Mouse (Mus musculus): Measurements from ENCODE around the gene Mgat3.

Gene Mgat3

DNA sequence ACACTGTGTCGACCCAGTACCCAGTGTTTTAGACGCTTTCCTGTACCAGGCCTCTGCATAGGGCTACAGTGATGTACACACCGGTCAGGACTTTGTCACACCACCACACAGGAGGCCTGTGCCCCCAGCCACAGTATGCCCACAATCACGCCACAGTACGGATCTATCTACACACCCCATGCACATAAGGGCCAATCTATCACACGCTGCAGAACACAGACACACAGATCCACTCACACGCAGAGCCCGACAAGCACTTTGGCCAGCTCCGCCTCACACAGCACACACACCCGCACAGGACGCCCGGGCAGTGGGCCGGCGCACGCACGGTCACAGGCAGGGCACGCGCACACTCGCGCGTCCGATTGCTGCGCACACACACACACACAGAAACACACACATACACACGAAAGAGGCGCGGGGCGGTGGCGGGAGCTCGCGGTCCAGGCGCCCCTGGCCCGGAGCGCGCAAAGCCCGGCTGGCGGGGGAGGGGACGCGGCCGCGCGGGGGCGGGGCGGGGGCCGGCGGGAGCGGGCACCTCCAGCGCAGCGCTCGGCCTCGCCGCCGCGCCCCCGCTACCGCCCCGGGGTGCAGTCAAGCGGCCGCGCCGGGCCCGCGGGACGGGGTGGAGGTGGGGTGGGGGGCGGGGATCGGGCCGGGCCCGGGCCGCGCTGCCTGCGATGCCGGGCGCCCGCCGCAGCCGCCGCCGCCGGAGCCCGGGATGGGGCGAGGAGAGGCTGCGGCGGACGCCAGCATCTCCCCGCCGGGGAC lies at the start of gene Mgat3:
Gene Mgat3, plus strand, starts transcription at position 721 of the 771 bp plus-strand sequence.
- no peak for DNase-seq (ENCODE audit: extremely low read depth, low read depth, low spot score)

DNA sequence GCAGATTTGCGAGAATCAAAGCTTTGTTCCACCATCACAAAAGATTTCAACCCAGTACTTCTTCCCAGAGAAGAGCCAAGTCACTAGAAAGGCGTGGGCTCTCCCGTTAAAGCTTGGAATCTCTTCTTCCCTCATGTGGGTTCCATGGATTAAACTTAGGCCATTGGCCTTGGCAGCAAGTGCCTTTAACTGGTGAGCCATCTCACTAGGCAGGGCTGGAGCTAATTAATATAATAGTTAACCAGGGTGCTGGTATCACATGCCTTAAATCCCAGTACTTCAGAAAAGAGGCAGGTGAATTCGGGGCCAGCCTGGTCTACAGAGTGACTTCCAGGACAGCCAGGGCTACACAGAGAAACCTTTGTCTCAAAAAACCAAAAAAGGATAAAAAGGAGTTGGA lies 48.9 kb upstream of the Mgat3 start:
- DNase-seq (ENCODE audit: extremely low read depth, low read depth, low spot score), result no peak

DNA sequence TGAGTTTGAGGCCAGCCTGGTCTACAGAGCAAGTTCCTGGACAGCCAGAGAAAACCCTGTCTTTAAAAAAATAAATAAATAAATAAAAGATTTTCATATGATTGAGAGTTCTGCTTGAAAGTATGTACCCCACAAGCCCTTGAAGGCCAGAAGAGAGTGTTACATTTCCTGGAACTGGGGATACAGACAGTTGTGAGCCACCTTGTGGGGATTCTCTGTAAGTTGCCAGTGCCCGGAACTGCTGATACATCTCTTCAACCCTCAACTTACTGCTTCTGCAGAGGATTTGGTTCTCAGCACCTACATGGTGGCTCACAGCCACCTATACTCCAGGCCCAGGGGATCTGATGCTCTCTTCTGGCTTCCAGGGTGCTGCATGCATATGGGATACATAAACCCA lies 46.3 kb upstream of the Mgat3 start:
- DNase-seq (ENCODE audit: extremely low read depth, low read depth, low spot score), result no peak

DNA sequence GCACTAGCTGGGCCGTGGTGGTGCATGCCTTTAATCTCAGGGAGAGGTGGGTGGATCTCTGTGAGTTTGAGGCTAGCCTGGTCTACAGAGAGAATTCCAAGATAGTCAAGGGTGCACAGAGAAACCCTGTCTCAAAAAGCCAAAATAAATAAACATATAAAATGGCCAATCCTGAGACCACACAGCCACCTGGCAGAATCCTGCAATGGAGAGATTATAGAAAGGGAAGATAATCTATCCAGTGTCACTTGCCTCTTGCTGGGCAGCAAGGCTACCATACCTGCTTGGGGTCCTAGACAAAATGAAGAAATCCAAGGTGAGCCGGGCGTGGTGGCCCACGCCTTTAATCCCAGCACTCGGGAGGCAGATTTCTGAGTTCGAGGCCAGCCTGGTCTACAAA lies 43.5 kb upstream of the Mgat3 start:
- DNase-seq (ENCODE audit: extremely low read depth, low read depth, low spot score), result no peak

DNA sequence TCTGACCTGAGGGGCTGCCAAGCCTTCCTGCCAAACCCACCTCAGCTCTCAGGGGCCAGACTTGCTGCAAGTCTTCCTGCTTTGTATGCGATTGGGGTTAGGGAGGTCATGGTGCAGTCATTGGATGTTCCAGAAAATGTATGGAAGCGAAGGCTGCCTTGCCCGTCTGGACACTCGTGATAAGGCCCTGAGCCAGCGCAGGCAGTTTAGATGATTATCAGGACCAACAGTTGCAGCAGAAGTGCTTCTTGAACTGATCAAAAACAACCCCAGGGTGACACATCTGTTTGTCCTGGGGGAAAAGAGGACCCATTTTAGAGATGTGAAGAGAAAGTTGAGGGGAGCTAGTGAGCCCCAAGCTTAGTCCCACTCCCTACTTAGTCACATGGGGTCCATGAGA lies 42.8 kb upstream of the Mgat3 start:
- no peak for DNase-seq (ENCODE audit: extremely low read depth, low read depth, low spot score)

DNA sequence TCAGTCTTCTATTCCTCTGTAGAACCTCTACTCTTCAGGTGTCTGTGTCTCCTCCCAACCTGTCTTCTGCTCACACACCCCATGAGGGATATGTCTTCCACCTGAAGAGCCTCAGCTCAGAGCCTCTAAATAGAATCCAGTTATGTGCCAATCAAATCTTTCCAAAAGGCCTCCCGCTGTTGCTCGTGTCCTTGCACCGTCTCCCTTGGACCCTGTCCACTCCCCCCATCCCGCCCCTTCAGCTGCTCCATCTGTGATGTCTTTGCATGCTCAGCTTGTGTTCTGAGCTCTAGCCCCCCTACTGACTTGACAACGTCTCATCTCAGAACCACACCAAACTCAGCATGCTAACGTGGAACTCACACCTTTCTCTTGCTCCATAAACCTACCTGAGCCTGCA lies 42.1 kb upstream of the Mgat3 start:
- no peak for DNase-seq (ENCODE audit: extremely low read depth, low read depth, low spot score)

DNA sequence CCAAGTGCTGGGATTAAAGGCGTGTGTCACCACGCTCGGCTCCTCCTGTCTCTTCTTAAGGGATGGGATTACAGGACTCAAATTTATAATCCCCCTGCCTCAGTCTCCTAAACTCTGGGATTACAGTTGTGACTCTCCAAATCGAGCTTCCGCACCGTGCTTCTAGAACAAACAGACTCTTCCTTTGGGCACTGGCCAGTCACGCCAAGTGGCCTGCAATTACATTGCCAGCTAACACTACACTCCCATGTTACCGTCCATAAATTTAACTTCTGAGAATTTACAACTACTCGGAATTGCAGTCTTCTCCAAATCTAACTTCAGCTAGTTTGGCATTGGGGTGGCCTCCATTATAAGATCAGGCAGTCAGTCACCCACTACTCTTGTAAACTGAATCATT lies 41.1 kb upstream of the Mgat3 start:
- DNase-seq (ENCODE audit: extremely low read depth, low read depth, low spot score), result no peak

DNA sequence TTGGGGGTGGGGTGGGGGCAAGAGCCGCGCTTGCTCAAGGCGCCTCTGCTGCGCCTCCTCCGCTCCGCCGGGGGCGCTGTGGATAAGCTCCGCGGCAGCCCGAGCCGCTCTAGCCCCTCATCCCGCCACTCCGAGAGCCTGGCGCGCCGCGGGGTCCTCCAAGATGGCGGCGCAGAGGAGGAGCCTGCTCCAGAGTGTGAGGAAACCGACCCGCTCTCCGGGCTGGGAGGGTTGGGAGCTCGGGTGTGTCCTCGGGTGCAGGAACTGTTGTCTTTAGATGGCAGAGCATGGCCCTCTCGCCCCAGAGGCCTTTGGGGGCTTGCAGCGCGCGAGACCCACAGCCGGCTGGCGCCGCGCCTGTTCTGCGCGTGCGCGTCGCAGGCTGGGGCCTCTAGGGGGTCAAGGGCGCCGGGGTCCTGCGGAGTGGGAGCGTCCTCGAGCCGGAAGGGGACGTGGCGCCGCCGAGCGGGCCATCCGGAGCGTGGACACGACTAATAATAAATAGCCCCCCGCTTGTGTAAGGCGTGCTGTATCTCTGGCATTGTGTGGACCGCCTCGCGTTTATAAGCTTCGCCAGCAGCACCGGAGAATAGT lies 40.4 kb upstream of the Mgat3 start, which contains the start of gene Tab1:
Gene Tab1, plus strand, starts transcription at position 135 of the 594 bp plus-strand sequence.
- DNase-seq (ENCODE audit: extremely low read depth, low read depth, low spot score), result no peak

DNA sequence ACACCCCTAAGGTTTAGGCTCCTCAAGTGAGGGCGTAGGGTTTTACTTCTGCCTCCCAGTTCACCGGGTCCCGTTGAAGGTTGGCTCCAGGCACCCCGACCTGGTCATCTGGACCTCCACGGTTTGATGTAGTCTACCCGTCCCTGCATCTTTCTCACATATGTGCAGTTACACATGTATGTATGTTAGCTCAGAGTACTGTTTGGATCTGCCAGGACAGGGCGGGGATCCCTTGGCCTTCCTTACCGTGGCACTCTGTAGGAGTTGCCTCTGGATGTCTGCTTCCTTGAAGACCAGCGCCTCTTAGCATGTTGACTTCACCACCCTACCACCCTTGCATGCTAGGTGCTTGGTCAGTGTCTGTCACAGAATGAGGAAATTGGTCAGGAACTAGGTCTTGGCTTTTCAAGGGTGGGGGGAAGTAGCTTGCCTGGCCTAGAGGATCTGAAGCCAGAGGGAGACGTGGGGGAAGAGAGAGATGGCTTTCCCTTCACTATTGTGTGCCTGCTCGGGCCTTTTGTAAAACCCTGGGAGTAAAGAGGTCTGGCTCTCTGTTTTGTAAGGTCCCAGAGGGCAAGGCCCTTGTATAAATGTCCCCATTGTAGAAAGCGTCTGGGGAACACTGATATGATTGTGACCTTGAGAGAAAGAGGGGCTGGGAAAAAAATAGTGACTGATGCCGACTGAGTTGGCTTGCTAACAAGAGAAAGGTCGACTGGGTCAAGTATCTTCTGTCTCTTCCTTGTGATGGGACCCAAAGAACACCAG lies 39.7 kb upstream of the Mgat3 start:
- no peak for DNase-seq (ENCODE audit: extremely low read depth, low read depth, low spot score)

DNA sequence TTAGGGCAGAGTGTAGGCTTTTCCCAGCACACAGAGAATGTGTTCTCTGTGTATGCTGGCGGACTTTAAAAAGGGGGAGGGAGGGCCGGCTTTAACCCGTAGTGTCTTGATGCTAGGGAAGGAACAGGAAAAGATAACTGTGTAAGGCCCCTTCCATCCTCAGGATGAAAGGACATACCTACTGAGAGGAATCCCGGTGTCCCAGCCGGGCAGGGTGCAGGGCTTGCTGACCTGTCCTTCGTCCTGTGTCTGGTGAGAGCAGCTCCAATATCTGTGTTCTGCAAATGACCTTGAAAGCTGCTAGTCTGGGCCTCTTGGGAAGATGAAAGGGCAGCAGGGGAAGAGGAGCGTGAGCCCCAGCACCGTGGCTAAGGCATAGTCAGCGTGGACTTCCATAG lies 39.1 kb upstream of the Mgat3 start:
- no peak for DNase-seq (ENCODE audit: extremely low read depth, low read depth, low spot score)

DNA sequence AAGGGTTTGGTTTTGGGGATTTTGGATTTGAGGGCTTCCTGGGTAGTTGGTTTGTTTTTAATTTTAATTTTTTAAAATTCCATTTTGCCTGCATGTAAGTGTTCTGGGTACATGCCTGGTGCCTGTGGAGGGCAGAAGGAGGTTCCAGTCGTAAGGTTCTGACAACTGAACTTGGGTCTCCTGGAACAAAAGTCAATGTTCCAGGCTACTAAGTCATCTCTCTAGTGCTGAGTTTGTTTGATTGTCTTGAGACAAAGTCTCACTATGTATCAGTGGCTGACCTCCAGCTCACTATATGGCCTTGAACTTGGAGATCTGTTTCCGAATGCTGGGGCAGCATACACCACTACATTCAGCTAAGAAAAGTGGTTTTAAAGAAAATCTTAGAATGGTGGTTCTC lies 38.0 kb upstream of the Mgat3 start:
- DNase-seq (ENCODE audit: extremely low read depth, low read depth, low spot score), result no peak

DNA sequence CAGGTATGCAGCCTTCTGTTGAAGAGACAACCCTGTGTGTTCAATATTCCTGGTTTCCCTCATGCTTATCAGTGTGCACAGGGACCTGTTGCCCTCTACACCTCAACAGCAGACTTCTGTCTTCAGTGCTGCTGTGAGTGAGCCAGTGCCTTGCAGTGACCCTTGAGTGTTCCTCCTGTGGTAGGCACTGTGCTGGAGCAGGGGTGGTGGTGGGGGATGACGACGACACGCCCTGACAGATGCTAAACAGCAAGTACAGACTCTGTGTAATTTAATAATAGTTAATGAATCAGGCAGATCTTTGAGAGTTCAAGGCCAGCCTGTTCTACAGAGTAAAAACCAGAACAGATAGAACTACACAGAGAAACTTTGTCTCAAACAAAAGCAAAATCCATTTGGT lies 36.9 kb upstream of the Mgat3 start:
- DNase-seq (ENCODE audit: extremely low read depth, low read depth, low spot score), result no peak

DNA sequence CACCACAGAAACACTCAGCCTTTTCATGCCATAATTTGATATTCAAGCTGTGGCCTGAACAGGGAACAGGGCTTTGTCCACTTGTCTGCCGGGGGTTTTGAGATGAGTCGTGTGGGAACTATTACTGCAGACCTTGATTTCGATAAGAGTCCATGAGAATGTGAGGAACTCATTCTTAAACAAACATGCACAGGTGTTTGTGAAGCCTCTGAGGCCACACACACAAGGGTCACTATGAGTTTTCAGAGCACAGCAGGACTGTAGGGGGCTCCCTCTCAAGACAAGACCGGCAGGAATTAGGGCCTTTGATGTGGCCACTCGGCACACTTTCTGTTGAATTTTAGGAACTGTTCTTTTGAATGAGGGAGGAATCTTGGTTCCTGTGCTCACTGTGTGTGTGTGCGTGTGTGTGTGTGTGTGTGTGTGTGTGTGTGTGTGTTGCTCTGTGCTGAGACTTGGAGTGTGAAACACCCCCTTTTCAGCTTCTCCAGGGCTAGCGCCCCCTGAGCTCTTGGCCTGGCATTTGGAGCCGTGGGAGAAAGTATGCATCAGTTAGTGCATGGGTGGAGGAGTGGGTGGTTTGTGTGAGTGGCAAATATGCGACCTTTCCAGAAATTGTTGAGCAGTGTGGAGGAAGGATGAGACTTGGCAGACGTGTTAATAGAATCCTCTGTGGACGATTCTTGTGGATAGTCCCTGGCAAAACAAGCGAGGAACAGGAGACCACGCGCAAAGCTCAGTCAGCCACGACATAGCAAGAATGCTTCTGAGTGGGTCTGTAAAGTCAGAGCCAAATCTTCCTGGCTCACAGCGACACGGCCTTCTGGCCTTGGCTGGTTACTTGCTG lies 35.4 kb upstream of the Mgat3 start:
- DNase-seq (ENCODE audit: extremely low read depth, low read depth, low spot score), result no peak

DNA sequence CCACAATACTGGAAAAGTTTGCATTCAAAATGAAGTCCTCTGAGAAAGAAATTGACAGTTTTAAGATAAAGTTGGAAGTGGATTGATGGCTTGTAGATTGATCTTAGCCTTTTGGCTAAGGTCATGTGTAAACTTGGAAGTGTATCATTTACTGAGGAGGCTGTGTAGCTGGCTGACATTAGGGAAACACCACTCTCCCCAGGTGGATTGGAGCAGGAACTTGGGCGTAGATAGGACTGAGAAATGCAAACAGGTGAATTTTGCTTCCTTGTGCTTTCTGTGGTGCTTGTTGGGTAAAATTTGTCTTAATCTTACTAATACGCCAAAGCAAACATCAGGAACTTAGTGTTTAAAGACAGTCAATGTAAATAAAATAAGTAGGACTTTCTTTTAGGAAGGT lies 33.2 kb upstream of the Mgat3 start:
- no peak for DNase-seq (ENCODE audit: extremely low read depth, low read depth, low spot score)

DNA sequence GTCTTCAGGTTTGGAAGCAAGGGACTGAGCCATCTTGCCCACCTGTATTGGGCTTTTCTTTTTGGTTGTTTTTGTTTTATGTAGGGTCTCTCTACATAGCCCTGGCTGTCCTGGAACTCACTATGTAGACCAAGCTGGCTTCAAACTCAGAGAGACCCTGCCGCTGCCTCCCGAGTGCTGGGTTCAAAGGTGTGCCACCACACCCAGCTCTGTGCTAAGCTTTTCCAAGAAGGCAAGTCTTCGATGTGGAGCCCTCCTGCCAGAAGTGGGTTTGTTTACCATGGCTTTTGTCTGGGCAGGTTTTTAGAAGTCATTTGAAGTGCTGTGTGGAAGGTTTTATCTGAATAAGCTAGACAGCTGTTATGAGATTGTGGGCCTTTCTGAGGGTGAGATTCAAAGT lies 32.6 kb upstream of the Mgat3 start:
- no peak for DNase-seq (ENCODE audit: extremely low read depth, low read depth, low spot score)

DNA sequence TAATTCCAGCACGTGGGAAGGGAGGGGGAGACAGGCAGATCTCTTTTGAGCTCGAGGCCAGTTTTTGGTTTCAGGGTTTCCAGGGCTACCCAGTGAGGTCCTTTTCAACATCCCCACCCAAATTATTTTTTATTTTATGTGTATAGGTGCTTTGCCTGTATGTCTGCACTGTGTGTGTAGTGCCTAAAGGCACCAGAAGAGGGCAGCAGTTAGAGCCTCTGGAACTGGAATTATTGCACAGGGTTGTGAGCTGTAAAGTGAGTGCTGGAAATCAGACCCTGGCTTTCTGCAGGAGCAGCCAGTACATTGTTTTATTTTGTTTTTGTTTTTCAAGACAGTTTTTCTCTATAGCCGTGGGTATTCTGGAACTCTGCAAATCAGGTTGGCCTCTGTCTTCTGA lies 31.4 kb upstream of the Mgat3 start:
- no peak for DNase-seq (ENCODE audit: extremely low read depth, low read depth, low spot score)

DNA sequence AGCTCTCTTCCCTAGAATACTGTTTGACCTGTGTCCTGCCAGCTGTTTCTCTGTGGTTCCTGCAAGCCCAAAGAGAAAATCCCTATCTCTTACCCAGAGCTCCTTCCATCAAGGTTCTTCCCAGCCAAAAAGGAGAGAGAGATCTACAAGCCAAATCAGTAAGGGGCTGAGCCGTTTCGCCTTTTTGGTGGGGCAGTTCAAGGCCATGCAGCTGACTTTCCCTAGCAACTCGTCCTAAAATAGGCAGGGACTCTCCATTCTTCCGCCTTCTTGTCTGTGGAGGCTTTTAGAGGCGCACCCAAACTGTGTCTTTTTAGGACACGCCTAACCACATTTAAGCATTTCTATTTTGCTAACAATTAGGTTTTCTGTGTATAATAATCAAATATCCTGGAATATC lies 29.8 kb upstream of the Mgat3 start:
- DNase-seq (ENCODE audit: extremely low read depth, low read depth, low spot score), result no peak

DNA sequence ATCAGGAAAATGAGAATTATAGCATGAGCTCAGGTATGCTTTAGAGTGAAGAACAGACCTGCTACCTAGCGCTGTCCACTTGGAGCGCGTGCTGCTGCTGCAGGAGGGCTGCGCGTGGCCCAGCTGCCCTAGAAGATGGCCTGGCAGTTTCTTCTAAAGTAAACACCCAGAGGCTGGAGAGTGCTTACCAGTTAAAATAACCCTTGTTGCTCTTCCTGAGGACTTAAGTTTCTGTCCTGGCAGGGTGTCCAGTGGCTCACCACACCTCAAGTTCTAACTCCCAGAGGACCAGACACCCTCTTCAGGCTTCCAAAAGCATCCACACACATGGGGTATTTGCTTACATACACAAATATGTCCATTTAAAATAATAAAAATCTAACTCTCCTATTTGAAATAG lies 28.1 kb upstream of the Mgat3 start:
- DNase-seq (ENCODE audit: extremely low read depth, low read depth, low spot score), result no peak

DNA sequence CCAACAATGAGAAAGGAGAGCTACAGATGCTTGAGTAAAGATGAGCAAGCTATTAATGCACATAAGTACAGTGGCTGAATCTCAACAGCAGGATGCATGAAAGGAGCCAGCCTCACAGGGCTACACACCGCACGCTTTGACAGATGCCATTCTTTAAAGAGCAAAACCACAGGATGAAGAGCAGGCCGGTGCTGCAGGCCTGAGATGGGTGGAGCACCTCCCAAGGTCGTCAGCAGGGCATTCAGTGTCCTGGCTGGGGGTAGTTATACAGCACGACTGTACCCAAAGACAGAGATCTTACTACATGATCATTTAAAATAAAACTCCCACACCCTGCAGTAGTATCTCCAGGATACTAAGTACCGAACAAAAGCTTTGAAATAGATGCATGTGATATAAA lies 27.4 kb upstream of the Mgat3 start:
- no peak for DNase-seq (ENCODE audit: extremely low read depth, low read depth, low spot score)

DNA sequence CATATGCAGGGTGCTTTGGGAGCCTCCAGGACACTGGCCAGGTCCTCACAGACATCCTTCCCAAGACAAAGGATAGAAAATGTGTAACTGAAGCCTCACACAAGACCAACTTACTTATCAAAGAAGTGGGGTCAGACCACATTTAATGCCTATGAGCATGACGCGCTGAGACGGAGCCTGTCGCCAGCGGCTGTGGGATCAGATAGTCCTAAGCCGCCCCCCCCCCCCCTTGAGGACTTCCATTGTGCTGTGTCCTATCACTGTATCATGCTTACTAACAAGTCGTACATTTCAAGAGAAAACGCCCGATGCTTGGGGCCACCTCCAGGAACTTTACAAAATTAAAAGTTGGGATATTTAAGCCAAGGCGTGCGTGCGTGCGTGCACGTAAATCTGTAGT lies 26.4 kb upstream of the Mgat3 start:
- no peak for DNase-seq (ENCODE audit: extremely low read depth, low read depth, low spot score)

DNA sequence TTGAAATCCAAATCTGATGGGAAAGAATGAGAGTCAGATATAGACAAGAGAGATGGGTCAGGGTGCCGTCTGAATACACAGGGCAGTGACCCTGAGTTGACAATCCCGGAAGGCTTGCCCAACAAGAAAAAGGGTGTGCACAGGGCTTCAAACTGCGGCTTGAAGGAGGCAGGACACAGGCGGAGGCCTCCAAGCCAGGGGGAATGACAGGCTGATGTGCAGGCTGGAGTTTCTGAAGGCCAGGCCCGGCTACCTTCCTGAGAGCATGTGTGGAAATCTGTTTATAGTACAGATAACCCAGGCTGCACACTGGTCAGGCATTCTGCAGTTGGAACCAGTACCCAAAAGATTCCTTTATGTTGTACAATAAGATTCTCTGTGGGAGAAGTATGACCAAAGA lies 26.0 kb upstream of the Mgat3 start:
- no peak for DNase-seq (ENCODE audit: extremely low read depth, low read depth, low spot score)

Measured in fat pad, adult 2 months (tissue).